Mouse (Mus musculus): Measurements from ENCODE around the gene Rtn4rl1. TPM values are rescaled to one million over a fixed set of nuclear protein-coding genes. Genes with fewer than 3 reads are reported as not detected.

Gene Rtn4rl1
- 0.71 and 0.87 TPM in 2 replicates for polyA plus RNA-seq (2012; ENCODE audit: low replicate concordance)

DNA sequence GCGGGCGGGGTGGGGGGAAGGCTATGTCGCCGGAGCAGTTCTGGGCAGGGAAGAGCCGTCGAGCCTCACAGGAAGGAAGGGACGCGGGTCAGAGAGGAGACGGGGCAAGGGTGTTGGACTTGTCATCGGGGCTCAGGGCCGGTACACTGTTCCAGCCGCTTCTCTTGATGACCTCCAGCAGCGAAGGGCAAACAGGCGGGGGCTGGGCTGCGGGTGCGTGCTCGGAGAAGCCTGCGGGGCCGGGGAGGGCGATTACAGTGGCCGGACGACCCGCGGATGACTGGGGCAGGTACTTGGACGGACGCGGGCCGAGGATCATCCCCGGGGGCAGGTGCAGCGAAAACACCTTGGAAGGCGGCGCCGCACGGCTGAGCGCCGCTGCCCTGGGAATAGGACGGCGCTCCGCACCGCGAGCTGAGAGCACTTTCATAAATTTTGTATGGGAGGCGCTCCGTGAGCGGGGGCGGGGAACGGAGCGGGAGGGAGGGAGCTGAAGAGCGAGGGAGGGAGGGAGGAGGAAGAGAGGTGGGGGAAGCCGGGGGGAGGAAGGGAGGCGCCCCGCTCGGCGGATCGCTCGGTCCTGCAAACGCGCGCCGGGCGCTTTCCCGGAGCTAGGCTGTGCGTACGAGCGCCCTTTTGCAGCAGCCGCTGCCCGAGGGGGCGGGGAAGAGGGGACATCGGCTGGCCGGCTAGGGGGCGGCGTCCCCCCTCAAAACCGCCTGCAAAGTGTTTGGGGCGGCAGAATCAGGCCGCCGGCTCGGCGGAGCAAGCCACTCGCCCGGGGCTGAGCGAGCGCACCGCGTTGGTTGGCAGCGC lies at the start of gene Rtn4rl1:
Gene Rtn4rl1 (plus strand): TSS at position 528 of the 816 bp plus-strand sequence.

DNA sequence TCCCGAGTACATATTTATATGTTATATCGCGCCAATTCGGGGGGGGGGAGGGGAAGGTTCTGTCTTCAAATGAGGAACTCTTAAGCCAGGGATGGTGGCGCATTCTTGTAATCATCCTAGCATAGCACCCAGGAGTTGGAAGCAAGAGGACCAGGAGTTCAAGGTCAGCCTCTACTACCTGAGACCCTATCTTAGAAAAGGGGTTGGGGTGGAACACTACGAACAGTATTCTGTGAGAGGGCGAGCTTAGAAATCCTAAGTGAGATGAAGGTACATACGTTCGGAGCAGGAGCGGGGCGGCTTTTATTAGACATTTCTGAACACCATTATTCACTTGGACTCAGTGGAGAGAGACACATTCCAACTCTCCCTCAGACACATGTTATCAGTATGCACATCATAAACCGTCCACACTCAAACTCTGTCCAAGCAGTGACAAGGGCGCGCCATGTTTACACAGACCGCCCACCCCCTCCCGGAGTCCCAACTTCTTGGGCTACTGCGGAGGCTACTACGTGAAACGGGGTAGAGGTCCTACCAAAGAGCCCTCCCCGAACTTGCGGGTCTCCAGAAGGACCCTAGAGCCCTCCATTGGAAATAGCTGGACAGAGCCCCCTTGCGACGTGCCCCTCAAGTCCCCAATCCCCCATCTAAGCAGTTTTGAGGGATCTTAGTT lies 24.0 kb upstream of the Rtn4rl1 start, which contains the start of gene Hic1:
Gene Hic1 (minus strand): TSS at position 115 of the 676 bp plus-strand sequence.

DNA sequence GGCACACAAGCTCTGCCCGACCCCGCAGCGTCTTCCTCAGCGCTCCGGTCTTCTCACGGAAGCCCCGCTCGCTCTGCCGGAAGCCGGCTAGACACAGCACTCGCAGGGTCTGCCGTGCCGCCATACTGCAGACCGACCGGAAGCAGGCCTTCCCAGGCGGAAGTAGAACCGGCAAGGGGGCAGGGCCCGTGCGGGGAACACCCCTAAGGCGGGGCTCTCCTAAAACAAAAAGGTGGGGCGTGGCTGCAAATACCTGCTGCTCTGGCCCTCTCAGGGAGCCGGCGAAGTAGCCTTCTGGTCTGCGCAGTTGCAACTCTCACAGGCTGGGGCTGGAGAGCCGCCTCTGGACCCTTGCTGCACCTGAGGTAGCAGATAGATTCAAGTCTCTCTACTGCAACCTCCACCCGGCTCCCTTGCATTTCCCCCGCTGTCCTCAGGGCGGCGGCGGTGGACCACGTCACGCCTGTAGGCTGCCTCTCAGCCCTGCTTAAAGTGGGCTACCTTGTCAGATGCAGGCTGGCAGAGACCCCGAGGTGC lies 14.8 kb upstream of the Rtn4rl1 start, which contains the start of gene Ovca2:
Gene Ovca2 (minus strand): TSS at position 164 of the 537 bp plus-strand sequence.

DNA sequence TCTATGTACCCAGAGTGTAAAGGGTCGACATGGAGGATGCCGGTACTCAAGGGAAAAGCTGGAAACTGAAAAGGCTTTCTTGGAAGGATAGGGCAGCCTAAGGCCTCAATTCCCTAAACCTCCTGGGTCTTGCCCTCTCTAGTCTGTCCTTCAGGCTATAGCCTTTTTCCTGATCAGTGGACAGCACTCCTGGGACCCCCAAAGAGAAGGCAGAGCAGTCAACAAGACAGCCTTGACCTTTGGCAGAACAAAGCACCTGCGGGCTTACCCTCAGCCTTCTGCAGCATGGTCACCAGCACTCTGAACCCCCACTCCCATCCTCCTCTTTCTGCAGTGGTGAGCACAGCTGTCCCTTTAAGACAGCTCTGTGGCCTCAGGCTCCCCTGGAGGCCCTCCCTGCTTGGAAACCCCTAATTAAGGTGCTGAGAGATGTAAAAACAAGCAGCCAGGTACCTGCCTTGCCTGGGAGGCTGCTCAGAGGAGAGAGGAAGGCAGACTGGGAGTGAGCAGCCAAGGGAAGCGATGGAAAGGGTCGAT lies 2.6 kb upstream of the Rtn4rl1 start, which contains the start of gene Dph1:
Gene Dph1 (minus strand): TSS at position 337 of the 537 bp plus-strand sequence.

Other genes with a start within 250 kb of the Rtn4rl1 start
- 2.8 and 3.2 TPM in 2 replicates for gene Hic1, start 24.3 kb upstream of the Rtn4rl1 start, polyA plus RNA-seq (2012; ENCODE audit: low replicate concordance)
- gene Ovca2, start 14.9 kb upstream of the Rtn4rl1 start, polyA plus RNA-seq (2012; ENCODE audit: low replicate concordance): 1.3 and 2.2 TPM in 2 replicates
- gene Dph1, start 2.5 kb upstream of the Rtn4rl1 start, polyA plus RNA-seq (2012; ENCODE audit: low replicate concordance): 52.3 and 91.0 TPM in 2 replicates
- 36.1 and 98.9 TPM in 2 replicates for gene Rpa1, start 154.5 kb downstream of the Rtn4rl1 start, polyA plus RNA-seq (2012; ENCODE audit: low replicate concordance)
- 1.1 and 1.2 TPM in 2 replicates for gene Smyd4, start 154.7 kb downstream of the Rtn4rl1 start, polyA plus RNA-seq (2012; ENCODE audit: low replicate concordance)
- 1.7 TPM in 2 replicates for gene Serpinf1, start 228.9 kb downstream of the Rtn4rl1 start, polyA plus RNA-seq (2012; ENCODE audit: low replicate concordance)
- 0.23 TPM in 1 of 2 replicates, not detected in the other for gene Serpinf2, start 245.8 kb downstream of the Rtn4rl1 start, polyA plus RNA-seq (2012; ENCODE audit: low replicate concordance)